Mouse (Mus musculus): ENCODE data around the gene Zfyve28.

DNA sequence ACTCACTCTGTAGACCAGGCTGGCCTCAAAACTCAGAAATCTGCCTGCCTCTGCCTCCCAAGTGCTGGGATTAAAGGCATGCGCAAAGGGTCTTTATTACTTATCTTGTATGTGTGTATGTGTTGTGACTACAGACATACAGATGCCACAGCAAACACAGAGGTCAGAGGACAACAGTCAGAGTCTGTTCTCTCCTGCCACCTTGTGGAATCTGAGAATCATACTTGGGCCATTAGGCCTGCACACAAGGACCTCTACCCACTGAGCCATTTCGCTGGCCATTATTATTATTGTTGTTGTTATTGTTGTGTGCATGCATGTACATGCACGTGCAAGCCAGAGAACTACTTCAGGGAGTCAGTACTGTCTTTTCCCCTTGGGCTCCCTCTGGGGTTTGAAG is 33.1 kb downstream of the Zfyve28 start:
- TF ChIP-seq CTCF (conservative IDR thresholded peaks at IDR 0.05; ENCODE audit: insufficient read depth, insufficient read length, low read depth, low read length) (peak; percentile 52), POLR2A (IDR thresholded peaks at IDR 0.05; ENCODE audit: low read depth, low read length) (no peak)
